Mouse (Mus musculus) kidney, adult 2 months (tissue): ENCODE results near the gene Fem1a.

Source experiments
- CTCF ChIP-seq: fragments of 200-500 bp; conservative IDR thresholded peaks from 2 replicates; pipeline ENCODE4 v1.5.1; 2011; ENCODE audit warnings: low read depth, mild to moderate bottlenecking, control low read depth, low read length, moderate library complexity, mixed read lengths; ENCODE audit not compliant: insufficient read depth, insufficient read length
- POLR2A ChIP-seq: fragments of 200-500 bp; IDR thresholded peaks from one replicate; pipeline ENCODE4 v1.6.1; 2011; ENCODE audit warnings: low read depth, low read length, control low read depth

DNA sequence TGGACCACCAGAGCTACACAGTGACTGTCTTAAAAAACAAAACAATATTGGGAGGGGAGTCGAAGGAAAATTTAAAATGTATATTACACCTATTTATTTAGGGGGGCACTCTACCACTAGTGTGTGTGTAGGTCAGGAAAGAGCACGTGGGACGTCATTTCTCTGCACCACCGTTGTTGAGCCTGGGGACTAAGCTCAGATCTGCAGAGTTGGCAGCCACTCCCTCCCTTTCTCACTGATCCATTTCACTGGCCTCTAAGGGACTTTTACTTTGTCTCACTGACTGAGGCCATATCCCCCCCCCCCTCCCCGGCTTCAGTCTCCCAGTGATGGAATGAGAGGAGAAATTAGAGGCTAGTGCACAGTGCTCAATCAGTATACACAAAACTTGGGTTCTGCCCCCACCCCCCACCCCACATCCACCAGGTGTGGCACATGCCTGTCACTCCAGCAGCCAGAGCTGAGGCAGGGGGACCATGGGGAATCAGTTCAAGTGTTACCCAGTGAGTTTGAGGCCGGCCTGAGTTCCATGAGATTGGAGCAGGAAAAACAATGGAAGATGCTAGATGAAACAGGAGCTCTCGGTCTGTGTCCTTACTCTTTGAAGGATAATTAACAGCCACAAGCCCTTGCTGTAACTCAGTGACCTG is 35.3 kb downstream of the Fem1a start:
- TF ChIP-seq CTCF (no peak), POLR2A (no peak)
